Mouse (Mus musculus) adipocyte (in vitro differentiated cells): ENCODE data around the gene Slc37a2.

Experiments used
- DNase-seq: peaks from one replicate; pipeline ENCODE4 v3.0.0-alpha.2; 2016; ENCODE audit warnings: low spot score

Slc37a2 gene

DNA sequence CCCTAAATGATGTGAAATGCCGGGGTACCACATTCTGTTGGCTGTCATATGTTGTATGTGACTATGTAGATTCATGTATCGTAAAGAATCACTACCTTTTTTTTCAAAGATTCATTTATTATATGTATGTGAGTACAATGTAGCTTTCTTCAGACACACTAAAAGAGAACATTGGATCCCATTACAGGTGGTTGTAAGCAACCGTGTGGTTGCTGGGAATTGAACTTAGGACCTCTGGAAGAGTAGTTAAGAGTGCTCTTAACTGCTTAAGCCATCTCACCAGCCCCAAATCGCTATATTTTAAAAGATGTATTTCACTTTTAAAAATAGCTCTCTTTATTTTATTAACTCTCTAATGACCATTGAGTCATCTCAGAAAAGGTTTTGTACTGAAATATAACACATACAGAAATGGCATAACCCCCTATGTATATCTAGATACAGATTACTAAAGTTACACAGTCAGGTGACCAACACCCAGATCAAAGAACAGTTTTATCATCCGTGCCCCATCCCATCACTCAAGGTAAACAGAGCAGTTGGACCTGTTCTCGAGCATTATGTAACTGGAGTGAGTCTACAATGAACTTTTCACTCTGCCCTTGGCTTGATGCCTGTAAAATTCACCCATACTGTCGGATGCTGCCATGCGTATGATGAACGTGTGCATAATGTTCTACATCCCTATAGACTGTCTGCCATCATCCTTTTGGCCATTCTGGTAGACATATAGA is 41.0 kb downstream of the Slc37a2 start:
- DNase-seq: no peak

DNA sequence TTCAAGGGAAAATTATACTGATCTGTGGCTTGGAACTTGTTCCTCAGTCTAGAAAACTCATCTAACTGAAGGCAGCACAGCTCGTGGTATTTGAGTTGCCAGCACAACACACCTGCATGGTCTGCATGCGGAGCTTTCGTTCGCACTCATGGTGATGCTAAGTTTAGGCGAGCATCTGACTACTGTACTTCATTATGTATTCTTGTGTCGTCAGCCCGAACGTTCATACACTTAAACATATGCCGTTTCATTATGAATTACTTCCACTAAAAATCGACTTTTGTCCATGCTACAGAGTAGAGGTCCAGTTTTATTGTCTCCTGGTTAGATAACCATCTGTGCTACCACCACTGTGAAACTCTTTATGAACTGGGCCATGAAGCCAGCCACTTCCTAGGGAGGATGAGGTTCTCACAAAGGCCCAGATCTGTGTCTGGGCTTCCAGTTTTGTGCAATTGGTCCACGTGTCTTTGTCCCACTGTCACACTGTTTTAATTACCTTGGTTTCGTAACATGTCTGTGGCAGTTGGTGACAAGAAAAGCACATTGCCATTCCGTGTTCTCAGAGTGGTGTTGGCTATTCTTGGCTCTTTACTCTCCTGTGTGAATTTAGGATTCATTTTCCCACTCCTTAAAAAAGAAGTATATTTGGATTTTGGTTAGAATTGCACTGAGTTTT is 42.3 kb downstream of the Slc37a2 start:
- no peak for DNase-seq

DNA sequence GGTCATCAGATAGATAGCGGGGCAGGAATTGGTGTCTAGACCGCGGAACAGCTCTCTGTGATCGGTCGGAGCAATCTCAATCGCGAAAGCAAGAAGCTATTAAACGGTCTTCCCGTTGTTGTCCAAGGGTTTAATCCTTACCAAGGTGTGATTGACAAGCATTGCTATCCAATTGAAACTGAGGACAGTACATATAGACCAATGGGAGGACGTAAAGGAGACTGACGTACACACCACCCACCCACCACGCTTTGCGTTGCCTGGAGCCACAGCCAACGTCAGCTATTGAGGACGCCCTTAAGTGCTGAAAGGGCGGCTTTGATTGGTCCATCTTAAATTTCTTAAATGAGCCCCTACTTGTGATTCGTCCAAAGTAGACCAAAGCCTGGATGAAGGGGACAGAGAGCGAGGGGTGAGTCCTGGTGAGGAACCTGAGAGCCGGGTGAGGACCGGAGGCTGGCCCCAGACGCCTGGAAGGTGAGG is 47.6 kb downstream of the Slc37a2 start, which contains the start of gene Tmem218:
Tmem218 (plus strand) TSS at position 295 of the 483 bp plus-strand sequence.
- peak; percentile 98 for DNase-seq

DNA sequence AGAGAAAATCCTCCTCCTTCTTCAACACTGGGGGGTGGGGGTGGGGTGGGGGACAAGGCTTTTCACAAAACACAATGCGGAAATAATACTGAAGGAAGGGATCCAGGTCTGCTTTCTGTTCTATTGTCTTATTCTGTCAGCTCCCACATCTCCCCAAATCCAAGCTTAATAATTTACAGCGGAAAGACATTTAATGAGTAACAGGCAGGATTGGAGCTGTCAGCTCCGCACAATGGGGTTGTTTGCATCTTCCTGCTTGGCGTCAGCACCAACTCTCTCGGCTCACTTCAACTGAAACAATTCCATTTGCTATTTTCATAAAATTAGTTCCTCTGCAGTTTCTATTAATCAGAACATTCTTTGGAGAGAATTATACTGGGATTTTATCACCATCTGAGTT is 51.7 kb downstream of the Slc37a2 start:
- DNase-seq: no peak

DNA sequence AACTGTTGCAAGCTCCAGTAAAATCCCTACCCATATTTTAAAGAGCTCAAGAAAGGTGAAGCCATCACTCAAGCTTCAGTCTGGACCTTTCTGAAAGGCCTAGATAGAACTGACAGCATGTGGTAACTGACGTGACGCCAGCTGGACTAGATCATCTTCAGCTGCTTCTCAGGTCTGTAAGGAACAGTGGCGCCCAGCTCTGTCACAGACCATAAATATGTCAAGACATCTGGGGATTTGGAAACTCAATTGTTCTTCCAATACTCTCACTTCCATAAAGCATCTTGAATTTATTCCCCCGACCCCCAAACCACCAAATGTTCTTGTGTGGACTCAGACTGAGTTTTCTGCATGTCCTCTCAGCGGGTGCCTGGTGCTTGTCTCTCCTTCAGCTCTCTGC is 55.1 kb downstream of the Slc37a2 start:
- DNase-seq: no peak

DNA sequence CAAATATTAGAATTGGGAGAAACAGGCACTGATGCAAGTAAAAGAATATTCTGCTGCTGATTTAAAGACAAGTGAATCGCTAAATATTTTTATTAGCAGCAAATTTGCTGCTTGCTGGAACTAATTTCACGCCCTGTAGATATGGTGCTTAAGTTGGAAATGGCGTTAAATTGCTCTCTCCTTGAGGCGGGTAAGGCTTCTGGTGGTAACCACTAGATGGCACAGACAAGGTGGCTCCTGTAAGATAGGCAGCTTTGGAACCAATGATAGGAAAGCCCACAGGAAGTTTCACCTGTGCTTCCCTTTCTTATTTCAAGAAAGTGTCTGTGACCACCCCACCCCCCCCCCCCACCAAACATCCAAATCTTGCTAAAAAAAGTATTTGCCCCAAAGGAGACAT is 58.5 kb downstream of the Slc37a2 start:
- no peak for DNase-seq

DNA sequence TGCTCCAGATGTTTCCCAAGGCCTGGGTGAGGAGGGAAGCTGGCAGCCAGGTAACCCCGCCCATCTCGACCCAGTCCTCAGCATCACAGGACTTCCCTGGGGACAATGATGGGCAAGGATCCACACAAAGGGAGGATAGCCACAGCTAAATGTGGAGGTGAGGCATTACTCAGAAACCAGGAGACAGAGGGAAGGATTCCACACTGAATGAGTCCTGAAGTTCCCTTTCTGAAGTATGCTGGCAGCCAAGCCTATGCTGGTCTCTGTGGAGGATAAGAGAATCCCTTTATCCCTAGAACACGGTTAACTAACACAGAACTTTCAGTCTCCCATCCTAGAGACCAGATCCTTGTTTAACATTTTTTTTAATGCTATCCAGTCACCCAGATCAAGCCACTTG is 67.5 kb downstream of the Slc37a2 start:
- no peak for DNase-seq

DNA sequence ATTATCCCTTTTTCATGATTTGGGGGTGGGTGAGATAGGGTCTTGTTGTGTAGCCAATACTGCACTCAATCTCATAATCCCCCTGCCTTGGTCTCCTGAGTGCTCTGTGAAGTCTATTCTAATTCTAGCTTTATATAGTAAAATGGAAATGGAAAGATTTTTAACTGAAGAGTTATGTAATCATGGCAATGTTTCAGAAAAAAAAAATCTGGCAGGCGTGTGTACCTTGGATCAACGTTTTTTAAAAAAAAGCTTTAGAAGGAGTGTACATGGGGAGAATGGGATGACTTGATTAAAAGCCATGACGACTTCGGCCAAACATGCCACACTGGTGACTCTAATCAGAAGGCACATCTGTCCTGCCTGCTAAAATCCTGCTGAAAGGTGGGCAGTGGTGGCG is 68.1 kb downstream of the Slc37a2 start:
- no peak for DNase-seq

DNA sequence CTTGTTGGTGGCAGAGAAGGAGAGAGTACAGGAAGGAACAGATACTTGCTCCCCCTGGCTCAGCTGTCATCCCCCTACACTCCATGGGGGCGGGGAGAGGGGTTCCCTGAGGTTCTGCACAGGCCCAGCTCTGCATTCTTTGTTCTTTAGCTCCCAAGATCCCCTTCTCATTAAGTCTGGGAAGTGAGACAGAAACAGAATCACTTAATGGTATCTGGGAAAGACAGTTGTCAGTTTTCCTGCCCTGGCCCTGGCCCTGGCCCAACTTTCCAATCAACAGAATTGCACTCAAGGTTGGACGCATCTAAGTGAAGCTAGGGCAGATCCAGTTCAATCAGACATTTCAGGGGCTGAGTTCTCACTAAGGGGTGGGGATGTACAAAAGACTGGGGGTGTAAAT is 72.4 kb downstream of the Slc37a2 start:
- DNase-seq: no peak

DNA sequence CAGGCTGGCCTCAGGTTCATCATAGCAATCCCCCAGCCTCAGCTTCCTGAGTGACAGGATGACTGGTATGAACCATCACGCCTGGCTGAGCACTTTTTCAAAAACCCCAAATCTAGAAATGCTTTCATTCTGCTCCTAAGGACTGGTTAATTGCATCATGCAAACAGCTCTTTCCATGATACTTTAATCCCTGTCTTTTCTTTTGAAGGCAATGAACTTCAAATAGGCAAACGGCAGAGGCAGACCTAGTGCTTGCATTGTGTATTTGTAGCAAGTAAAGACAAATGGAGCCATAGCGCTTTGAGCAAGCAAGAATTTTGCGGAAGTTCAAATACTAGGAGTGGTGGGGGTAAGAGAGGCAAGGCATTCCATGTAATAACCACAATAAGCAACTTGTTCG is 73.9 kb downstream of the Slc37a2 start:
- no peak for DNase-seq

DNA sequence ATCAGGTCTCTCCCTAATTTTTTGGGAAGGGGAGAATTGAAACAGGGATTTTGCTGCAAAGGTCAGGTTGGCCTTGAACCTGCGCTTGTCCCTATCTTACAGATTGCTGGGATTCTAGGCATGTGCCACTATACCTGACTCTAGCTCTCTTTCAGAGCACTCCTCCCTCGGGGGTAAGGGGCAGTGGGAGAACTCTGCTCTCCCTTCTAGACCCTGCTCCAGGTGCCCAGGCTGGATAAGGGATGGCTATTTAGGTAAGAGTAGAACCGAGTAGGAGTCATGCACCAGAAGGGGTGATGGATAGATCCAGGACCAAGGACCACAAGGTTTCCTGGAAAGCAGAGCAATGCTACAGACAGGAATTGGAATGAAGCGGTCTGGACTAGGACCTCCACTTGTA is 75.9 kb downstream of the Slc37a2 start:
- DNase-seq: no peak

DNA sequence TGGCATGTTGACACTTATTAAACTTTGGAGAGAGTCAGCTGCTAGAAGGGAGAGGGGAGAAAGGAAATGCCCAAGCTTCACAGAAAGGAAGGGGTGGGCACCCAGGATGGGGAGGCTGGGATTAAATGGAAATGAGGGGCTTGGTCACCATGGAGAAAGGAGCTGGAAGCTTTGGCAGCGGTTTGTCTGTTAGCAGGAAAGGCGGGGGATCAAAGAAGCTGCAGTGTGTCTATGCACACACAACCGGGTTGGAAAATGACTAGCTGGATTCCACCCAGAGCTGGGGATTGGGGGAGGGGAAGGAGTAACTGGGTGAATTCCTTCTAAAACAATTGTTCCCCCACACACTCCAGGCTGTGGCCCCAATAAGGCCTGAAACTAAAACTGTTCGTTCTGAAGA is 76.6 kb downstream of the Slc37a2 start:
- DNase-seq: no peak
